Mouse (Mus musculus) retina, postnatal 7 days (tissue): ENCODE measurements around the gene Efna4.

Source experiments
- DNase-seq: peaks from one replicate; pipeline ENCODE4 v3.0.0-alpha.2; 2012; ENCODE audit warnings: low read depth, low spot score

Efna4 gene

GRCm38 (mm10) chr3:89361675-89362074 is 23.8 kb upstream of the Efna4 start, which contains the start of gene Dcst2:
Dcst2 (plus strand) TSS chr3:89361975.
- DNase-seq = no peak

- DNase-seq = no peak
Observed at GRCm38 (mm10) chr3:89360237-89360636, 22.4 kb upstream of the Efna4 start.

- DNase-seq = no peak
Observed at GRCm38 (mm10) chr3:89359630-89360029, 21.8 kb upstream of the Efna4 start.

- DNase-seq = no peak
Observed at GRCm38 (mm10) chr3:89356029-89356428, 18.2 kb upstream of the Efna4 start.

- no peak for DNase-seq
Observed at GRCm38 (mm10) chr3:89355512-89355902, 17.7 kb upstream of the Efna4 start.

- peak; percentile 70 for DNase-seq
Observed at GRCm38 (mm10) chr3:89354816-89355511, 17.1 kb upstream of the Efna4 start.

GRCm38 (mm10) chr3:89351271-89351670 is 13.4 kb upstream of the Efna4 start:
- no peak for DNase-seq

GRCm38 (mm10) chr3:89349869-89350501 is 12.2 kb upstream of the Efna4 start, which contains the start of gene Adam15:
Adam15 (minus strand) TSS chr3:89349996.
- DNase-seq = peak; percentile 75

GRCm38 (mm10) chr3:89348911-89349868 is 11.4 kb upstream of the Efna4 start:
- no peak for DNase-seq

- DNase-seq = no peak
Observed at GRCm38 (mm10) chr3:89347916-89348315, 10.1 kb upstream of the Efna4 start.

GRCm38 (mm10) chr3:89346815-89347540 is 9.2 kb upstream of the Efna4 start:
- DNase-seq = no peak

- DNase-seq = no peak
Observed at GRCm38 (mm10) chr3:89343279-89343678, 5.5 kb upstream of the Efna4 start.

GRCm38 (mm10) chr3:89341794-89342193 is 4.0 kb upstream of the Efna4 start:
- DNase-seq = no peak

GRCm38 (mm10) chr3:89340465-89340864 is 2.6 kb upstream of the Efna4 start:
- peak; percentile 73 for DNase-seq

- no peak for DNase-seq
Observed at GRCm38 (mm10) chr3:89339416-89339815, 1.6 kb upstream of the Efna4 start.

- no peak for DNase-seq
Observed at GRCm38 (mm10) chr3:89337062-89337720, 637 bp downstream of the Efna4 start.

GRCm38 (mm10) chr3:89336529-89336928 is 1.3 kb downstream of the Efna4 start:
- no peak for DNase-seq

GRCm38 (mm10) chr3:89333053-89333452 is 4.8 kb downstream of the Efna4 start:
- no peak for DNase-seq

GRCm38 (mm10) chr3:89332476-89332875 is 5.4 kb downstream of the Efna4 start:
- no peak for DNase-seq

GRCm38 (mm10) chr3:89332013-89332412 is 5.8 kb downstream of the Efna4 start:
- no peak for DNase-seq

GRCm38 (mm10) chr3:89331561-89331960 is 6.3 kb downstream of the Efna4 start:
- no peak for DNase-seq
